Mouse (Mus musculus) brain, embryonic 14.5 days (tissue): ENCODE results near the gene Acer3.

Source experiments
- CTCF ChIP-seq: fragments of 200-500 bp; IDR thresholded peaks from 2 replicates; pipeline ENCODE4 v1.5.1; 2012; ENCODE audit warnings: inconsistent platforms, mild to moderate bottlenecking, moderate library complexity, borderline replicate concordance; ENCODE audit not compliant: insufficient read depth, insufficient read length; ENCODE audit errors: extremely low read depth
- POLR2A ChIP-seq: fragments of 200-500 bp; IDR thresholded peaks from 2 replicates; pipeline ENCODE4 v1.6.1; 2012; ENCODE audit warnings: mild to moderate bottlenecking, inconsistent platforms, borderline replicate concordance; ENCODE audit not compliant: poor library complexity, insufficient read depth, insufficient read length, severe bottlenecking; ENCODE audit errors: extremely low read depth

DNA sequence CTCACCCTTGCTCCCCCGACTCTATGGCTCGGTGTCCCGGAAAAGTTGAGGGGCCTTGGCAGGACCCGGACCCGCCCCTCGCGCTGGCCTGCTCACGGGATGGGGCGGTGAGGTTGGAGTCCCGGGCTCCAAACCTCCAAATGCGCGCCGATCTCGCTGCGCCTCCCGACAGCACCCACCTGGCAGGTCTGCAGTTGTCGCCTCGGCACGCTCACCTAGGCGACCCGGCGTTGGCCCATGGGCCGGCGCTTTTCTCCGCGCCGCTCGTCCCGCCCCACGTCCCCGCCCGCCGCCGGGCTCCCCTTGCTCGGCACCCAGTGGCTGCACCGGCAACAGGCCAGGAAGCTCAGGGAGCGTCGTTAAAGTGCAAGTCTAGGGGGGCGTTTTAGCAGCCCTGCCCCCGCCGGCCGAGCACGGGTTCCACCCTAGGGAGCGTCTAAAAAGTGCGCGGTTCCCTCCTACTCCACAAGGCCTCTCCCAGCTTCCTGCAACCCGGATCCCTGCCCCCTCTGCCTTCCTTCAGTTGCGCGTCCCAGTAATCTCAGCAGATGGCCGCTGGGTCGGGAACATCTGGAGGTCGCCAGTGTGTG, 40.1 kb upstream of the Acer3 start, which contains the start of gene Tsku:
- TF ChIP-seq POLR2A (peak; percentile 76), CTCF (no peak)
